22 mouse cellular contexts compared by ENCODE assay signal in genomic region chr4:140408446-140408845, GRCm38 (mm10).
DNase-seq lines count a peak whose midpoint lies in the region; ATAC-seq and TF ChIP-seq lines count a peak whose summit lies in the region.
"Had no signal": no experiment of that assay in that cellular context is flagged by ENCODE, and none has a peak within 500 bp of the region (broad histone marks: within the 10 kb centered on the region; RNA-seq: fewer than 3 reads in every experiment).

No protein-coding gene starts in this region.

- no peak for ATAC-seq in hindbrain, postnatal 0 days
- ATAC-seq in hindbrain, embryonic 14.5 days (ENCODE audit: low FRiP score), result no peak
- ATAC-seq in midbrain, embryonic 11.5 days (ENCODE audit: low FRiP score), result no peak
- ATAC-seq in midbrain, embryonic 15.5 days (replicated peaks), result no peak
- ATAC-seq: activated CD4-positive, CD25-positive, alpha-beta regulatory T cell, adult 4 months; CD4-positive, CD25-positive, alpha-beta regulatory T cell, adult 4 months; forebrain, embryonic 13.5 days; forebrain, embryonic 15.5 days; forebrain, postnatal 0 days; Patski had no signal

- H3K4me3 ChIP-seq in hindbrain, postnatal 0 days (ENCODE audit: low read length), result no peak overlapping the region
- H3K4me3 ChIP-seq in hindbrain, embryonic 14.5 days (replicated peaks; ENCODE audit: low read length), result no peak overlapping the region
- no peak overlapping the region for H3K4me3 ChIP-seq in midbrain, embryonic 11.5 days (ENCODE audit: low read depth, low read length)
- H3K4me3 ChIP-seq in midbrain, embryonic 15.5 days, result no peak overlapping the region
- H3K4me3 ChIP-seq: embryonic facial prominence, embryonic 10.5 days; embryonic facial prominence, embryonic 12.5 days; forebrain, embryonic 13.5 days; forebrain, embryonic 15.5 days had no signal

- no peak overlapping the region for H3K4me2 ChIP-seq in hindbrain, postnatal 0 days (ENCODE audit: low read depth, low read length)
- no peak overlapping the region for H3K4me2 ChIP-seq in hindbrain, embryonic 14.5 days (replicated peaks)
- no peak overlapping the region for H3K4me2 ChIP-seq in midbrain, embryonic 11.5 days
- no peak overlapping the region for H3K4me2 ChIP-seq in midbrain, embryonic 15.5 days
- H3K4me2 ChIP-seq: embryonic facial prominence, embryonic 12.5 days; forebrain, embryonic 13.5 days; forebrain, embryonic 15.5 days had no signal

- H3K27ac ChIP-seq in hindbrain, postnatal 0 days, result no peak overlapping the region
- H3K27ac ChIP-seq in hindbrain, embryonic 14.5 days, result no peak overlapping the region
- H3K27ac ChIP-seq in midbrain, embryonic 11.5 days (ENCODE audit: low read depth, low read length), result no peak overlapping the region
- no peak overlapping the region for H3K27ac ChIP-seq in midbrain, embryonic 15.5 days
- H3K27ac ChIP-seq: embryonic facial prominence, embryonic 10.5 days; embryonic facial prominence, embryonic 12.5 days; forebrain, embryonic 13.5 days; forebrain, embryonic 15.5 days had no signal

- H3K27me3 ChIP-seq in hindbrain, postnatal 0 days (ENCODE audit: insufficient read depth, low read length), result no peaks in the 10 kb centered on the region
- no peaks in the 10 kb centered on the region for H3K27me3 ChIP-seq in hindbrain, embryonic 14.5 days (ENCODE audit: control insufficient read depth, insufficient read depth, low read length)
- H3K27me3 ChIP-seq in midbrain, embryonic 11.5 days (ENCODE audit: control insufficient read depth, insufficient read depth, low read length), result no peaks in the 10 kb centered on the region
- H3K27me3 ChIP-seq in midbrain, embryonic 15.5 days (replicated peaks), result no peaks in the 10 kb centered on the region
- H3K27me3 ChIP-seq: embryonic facial prominence, embryonic 12.5 days; forebrain, embryonic 13.5 days; forebrain, embryonic 15.5 days; Patski had no signal

- no peaks in the 10 kb centered on the region for H3K9me3 ChIP-seq in hindbrain, postnatal 0 days (ENCODE audit: low read length)
- H3K9me3 ChIP-seq in hindbrain, embryonic 14.5 days (ENCODE audit: control insufficient read depth, low read length), result no peaks in the 10 kb centered on the region
- H3K9me3 ChIP-seq in midbrain, embryonic 11.5 days (ENCODE audit: control insufficient read depth, low read length), result no peaks in the 10 kb centered on the region
- no peaks in the 10 kb centered on the region for H3K9me3 ChIP-seq in midbrain, embryonic 15.5 days
- H3K9me3 ChIP-seq: embryonic facial prominence, embryonic 10.5 days; embryonic facial prominence, embryonic 12.5 days; forebrain, embryonic 13.5 days; forebrain, embryonic 15.5 days had no signal

- H3K9ac ChIP-seq in hindbrain, postnatal 0 days (replicated peaks; ENCODE audit: low read length), result no peak overlapping the region
- H3K9ac ChIP-seq in hindbrain, embryonic 14.5 days, result no peak overlapping the region
- no peak overlapping the region for H3K9ac ChIP-seq in midbrain, embryonic 11.5 days (ENCODE audit: low read length)
- no peak overlapping the region for H3K9ac ChIP-seq in midbrain, embryonic 15.5 days
- H3K9ac ChIP-seq: embryonic facial prominence, embryonic 12.5 days; forebrain, embryonic 13.5 days; forebrain, embryonic 15.5 days; forebrain, postnatal 0 days had no signal

- TF ChIP-seq CTCF in hindbrain, postnatal 0 days (IDR thresholded peaks at IDR 0.05; ENCODE audit: low read depth), result no peak

- H3K4me1 ChIP-seq in hindbrain, postnatal 0 days (ENCODE audit: insufficient read depth, low read length), result no peaks in the 10 kb centered on the region; the same call in 1 of the 2 replicates
- peaks cover 10% of the 10 kb centered on the region for H3K4me1 ChIP-seq in hindbrain, embryonic 14.5 days (replicated peaks; ENCODE audit: control insufficient read depth, insufficient read depth, low read length)
- H3K4me1 ChIP-seq in midbrain, embryonic 11.5 days (ENCODE audit: control insufficient read depth, insufficient read depth, low read length), result peaks cover 9% of the 10 kb centered on the region
- peaks cover 11% of the 10 kb centered on the region for H3K4me1 ChIP-seq in midbrain, embryonic 15.5 days

- 83% methylated on average over 5 of the region's 5 CpGs for WGBS in hindbrain, postnatal 0 days
- 95% methylated on average over 5 of the region's 5 CpGs for WGBS in hindbrain, embryonic 14.5 days
- WGBS in midbrain, embryonic 11.5 days, result 94% methylated on average over 5 of the region's 5 CpGs
- 90% methylated on average over 5 of the region's 5 CpGs for WGBS in midbrain, embryonic 15.5 days

- DNase-seq in cerebellum, postnatal 10 days, result peak; percentile 77 to 88
- no peak for DNase-seq in cerebellum, adult 9-11 months
- peak; percentile 33 for DNase-seq in hindbrain, postnatal 0 days (ENCODE audit: low spot score)
- DNase-seq in hindbrain, embryonic 14.5 days (ENCODE audit: low spot score), result no peak
- DNase-seq in midbrain, embryonic 11.5 days (ENCODE audit: low spot score, missing footprints), result peak; percentile 76
- DNase-seq: adrenal gland, adult 8-10 months; adrenal gland, postnatal 14 days; adrenal gland, postnatal 36 days; B cell, adult 2 months; cerebellum, adult 11 months; cerebellum, adult 18-20 months; cerebellum, adult 8-10 months; forebrain, postnatal 0 days had no signal

- no peaks in the 10 kb centered on the region for H3K36me3 ChIP-seq in hindbrain, postnatal 0 days (ENCODE audit: insufficient read depth, low read length)
- H3K36me3 ChIP-seq in hindbrain, embryonic 14.5 days (replicated peaks; ENCODE audit: control insufficient read depth, insufficient read depth), result no peaks in the 10 kb centered on the region
- no peaks in the 10 kb centered on the region for H3K36me3 ChIP-seq in midbrain, embryonic 11.5 days (ENCODE audit: control insufficient read depth, insufficient read depth, low read length)
- H3K36me3 ChIP-seq in midbrain, embryonic 15.5 days (replicated peaks), result no peaks in the 10 kb centered on the region
- H3K36me3 ChIP-seq: embryonic facial prominence, embryonic 10.5 days; embryonic facial prominence, embryonic 12.5 days; forebrain, embryonic 15.5 days; G1E had no signal

Comparison
In these comparisons a context has a peak if more than half of its experiments do, and no peak if none do; other contexts are left out.
1. DNase-seq: peak in cerebellum, postnatal 10 days (2 of 2), hindbrain, postnatal 0 days (single experiment) and midbrain, embryonic 11.5 days (single experiment); none in cerebellum, adult 9-11 months (single experiment) and hindbrain, embryonic 14.5 days (single experiment).